Mouse (Mus musculus): ENCODE measurements around the gene Slit3. TPM values are rescaled to one million over a fixed set of nuclear protein-coding genes. Genes with fewer than 3 reads are reported as not detected.
A peak's percentile ranks its signal among the peaks of the same experiment; 100 is the strongest.

Gene Slit3
- polyA plus RNA-seq, 1 experiment from 2014 or later, result 3.5 TPM

DNA sequence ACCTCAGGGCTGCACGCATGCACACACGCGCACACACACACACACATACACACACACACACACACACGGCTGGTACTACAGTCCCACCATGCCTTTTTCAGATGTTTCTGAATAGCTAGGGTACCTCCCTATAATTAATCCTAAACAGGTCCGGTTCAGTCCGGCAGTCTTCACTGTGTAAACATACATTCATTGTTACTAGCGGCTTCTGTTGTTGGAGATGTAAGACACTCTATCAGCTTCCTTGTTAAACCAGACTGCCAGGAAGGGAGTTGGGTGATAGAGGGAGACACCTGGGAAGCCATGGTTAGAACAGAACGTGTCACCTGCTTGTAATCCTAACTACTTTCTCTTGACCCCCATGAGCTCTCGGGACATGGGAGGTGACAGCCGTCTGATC, 481.6 kb downstream of the Slit3 start:
- Histone ChIP-seq H3K27me3 (ENCODE audit: control insufficient read depth, insufficient read depth, low read length) (no peaks in the 10 kb centered on the region), H3K27ac (replicated peaks; ENCODE audit: low read depth, low read length) (no peak overlapping the region), H3K9ac (replicated peaks; ENCODE audit: low read length) (no peak overlapping the region), H3K4me2 (ENCODE audit: low read length) (no peak overlapping the region), H3K4me3 (replicated peaks; ENCODE audit: low read depth, low read length) (no peak overlapping the region), H3K9me3 (ENCODE audit: control insufficient read depth, low read length) (no peaks in the 10 kb centered on the region), H3K36me3 (ENCODE audit: control insufficient read depth, insufficient read depth, low read length) (no peaks in the 10 kb centered on the region), H3K4me1 (ENCODE audit: control insufficient read depth, insufficient read depth, low read length) (peaks cover 27% of the 10 kb centered on the region; the same call in 1 of the 2 replicates)
- WGBS, result 68% methylated on average over 10 of the region's 10 CpGs
- no peak for DNase-seq
- no peak for ATAC-seq (ENCODE audit: low FRiP score, low TSS enrichment)

DNA sequence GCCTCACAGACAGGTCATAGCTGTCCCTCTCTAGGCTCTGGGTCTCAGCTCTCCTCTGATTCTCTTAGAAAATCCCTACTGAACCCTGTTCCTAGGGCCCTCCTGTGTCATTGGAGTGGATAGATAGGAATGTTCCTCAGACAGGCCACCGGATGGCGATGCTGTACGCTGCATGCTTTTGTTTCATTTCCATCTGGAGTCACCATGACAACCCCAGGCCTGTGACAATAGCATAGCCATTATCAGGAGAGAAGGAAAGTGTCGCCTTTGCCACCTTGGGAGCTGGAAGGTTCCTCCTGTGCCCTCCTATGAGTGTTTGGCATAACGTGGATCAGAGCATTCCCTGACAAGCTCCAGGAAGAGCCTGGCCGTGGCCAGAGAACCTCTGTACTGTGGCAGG, 482.9 kb downstream of the Slit3 start:
- Histone ChIP-seq H3K27me3 (ENCODE audit: control insufficient read depth, insufficient read depth, low read length) (no peaks in the 10 kb centered on the region), H3K4me3 (replicated peaks; ENCODE audit: low read depth, low read length) (no peak overlapping the region), H3K36me3 (ENCODE audit: control insufficient read depth, insufficient read depth, low read length) (no peaks in the 10 kb centered on the region), H3K4me2 (ENCODE audit: low read length) (no peak overlapping the region), H3K9me3 (ENCODE audit: control insufficient read depth, low read length) (no peaks in the 10 kb centered on the region), H3K4me1 (ENCODE audit: control insufficient read depth, insufficient read depth, low read length) (peaks cover 18% of the 10 kb centered on the region; the same call in 1 of the 2 replicates), H3K27ac (replicated peaks; ENCODE audit: low read depth, low read length) (no peak overlapping the region), H3K9ac (replicated peaks; ENCODE audit: low read length) (no peak overlapping the region)
- peak; percentile 63 for DNase-seq
- no peak for ATAC-seq (ENCODE audit: low FRiP score, low TSS enrichment)
- 56% methylated on average over 6 of the region's 6 CpGs for WGBS

DNA sequence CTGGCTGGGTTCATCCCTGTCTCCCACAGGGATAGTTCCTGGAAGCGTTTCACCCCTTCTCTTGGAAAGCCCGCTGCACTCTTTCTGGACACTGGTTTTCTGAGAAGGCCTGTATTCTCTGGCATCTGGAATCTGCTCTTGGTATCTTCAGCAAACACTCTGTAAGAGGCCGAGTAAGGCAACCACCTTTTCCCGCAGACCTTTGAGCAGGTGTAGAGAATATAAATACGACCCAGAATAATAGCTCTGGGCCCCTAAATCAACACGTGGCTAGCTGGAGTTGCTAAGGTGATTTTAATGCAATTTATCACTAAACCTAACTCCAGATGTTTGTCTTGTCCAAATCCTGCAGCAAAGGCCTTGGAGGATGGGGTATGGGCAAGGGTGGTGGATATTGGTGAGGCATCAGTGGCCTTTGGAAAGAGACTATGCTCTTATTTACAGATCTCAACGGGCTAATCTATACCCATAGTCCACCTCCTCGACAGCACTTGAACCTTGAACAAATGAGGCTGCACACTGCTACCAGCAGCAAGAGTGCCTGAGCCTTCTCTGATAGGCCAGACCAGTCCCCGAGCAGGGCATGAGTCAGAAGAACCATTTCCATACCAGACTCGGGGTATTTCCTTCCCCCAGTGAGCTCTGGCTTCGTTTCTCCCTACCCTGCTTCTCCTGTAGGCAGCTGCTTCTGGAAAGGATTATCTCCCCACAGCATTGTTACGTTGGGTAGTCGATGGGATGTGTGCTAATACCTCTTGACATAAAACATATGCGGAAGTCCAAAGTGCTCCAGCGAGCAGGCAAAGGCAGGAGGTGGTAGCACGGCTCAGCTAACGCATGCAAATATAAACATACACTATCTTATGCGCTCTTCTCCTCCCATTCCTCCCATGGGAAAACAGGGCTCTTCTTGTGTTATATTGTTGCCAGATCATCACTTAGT, 484.1 kb downstream of the Slit3 start:
- H3K9ac ChIP-seq (replicated peaks; ENCODE audit: low read length), result no peak overlapping the region
- H3K27me3 ChIP-seq (ENCODE audit: control insufficient read depth, insufficient read depth, low read length), result peaks cover under 1% of the 10 kb centered on the region; the same call in 1 of the 2 replicates
- no peak overlapping the region for H3K4me3 ChIP-seq (replicated peaks; ENCODE audit: low read depth, low read length)
- ATAC-seq (ENCODE audit: low FRiP score, low TSS enrichment) (no peak), DNase-seq (no peak)
- WGBS, result 49% methylated on average over 18 of the region's 18 CpGs
- H3K36me3 ChIP-seq (ENCODE audit: control insufficient read depth, insufficient read depth, low read length), result no peaks in the 10 kb centered on the region
- no peak overlapping the region for H3K4me2 ChIP-seq (ENCODE audit: low read length)
- H3K4me1 ChIP-seq (ENCODE audit: control insufficient read depth, insufficient read depth, low read length), result peaks cover 16% of the 10 kb centered on the region; the same call in 1 of the 2 replicates
- no peak overlapping the region for H3K27ac ChIP-seq (replicated peaks; ENCODE audit: low read depth, low read length)
- no peaks in the 10 kb centered on the region for H3K9me3 ChIP-seq (ENCODE audit: control insufficient read depth, low read length)

DNA sequence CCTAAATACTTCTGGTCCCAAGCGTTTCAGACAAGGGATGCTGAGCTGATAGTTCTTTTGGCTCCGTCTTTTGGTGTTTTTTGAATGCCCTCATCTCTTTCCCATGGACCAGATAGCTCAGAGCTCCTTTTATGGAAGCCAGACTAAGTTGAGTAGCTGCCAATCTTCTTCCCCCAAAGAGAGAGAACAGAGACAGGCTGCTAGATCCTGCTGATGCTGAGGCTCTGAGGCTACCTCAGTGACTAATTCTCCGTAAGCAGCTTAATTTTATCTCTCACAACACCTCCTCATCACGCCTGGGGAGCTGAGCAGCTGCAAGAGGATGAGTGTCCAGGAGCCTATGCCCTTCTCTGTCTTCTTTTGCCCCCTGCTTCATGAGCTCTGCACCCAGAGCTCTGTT, 486.2 kb downstream of the Slit3 start:
- DNase-seq (no peak), ATAC-seq (ENCODE audit: low FRiP score, low TSS enrichment) (no peak)
- Histone ChIP-seq H3K4me1 (ENCODE audit: control insufficient read depth, insufficient read depth, low read length) (peaks cover 17% of the 10 kb centered on the region), H3K9ac (replicated peaks; ENCODE audit: low read length) (no peak overlapping the region), H3K9me3 (ENCODE audit: control insufficient read depth, low read length) (no peaks in the 10 kb centered on the region), H3K27me3 (ENCODE audit: control insufficient read depth, insufficient read depth, low read length) (peaks cover 4% of the 10 kb centered on the region; the same call in 1 of the 2 replicates), H3K27ac (replicated peaks; ENCODE audit: low read depth, low read length) (0 out of 2 replicates have a peak overlapping the region, but pooled peaks have one; percentile 32), H3K4me3 (replicated peaks; ENCODE audit: low read depth, low read length) (no peak overlapping the region), H3K36me3 (ENCODE audit: control insufficient read depth, insufficient read depth, low read length) (no peaks in the 10 kb centered on the region), H3K4me2 (ENCODE audit: low read length) (no peak overlapping the region)
- WGBS, result 39% methylated on average over 4 of the region's 4 CpGs

DNA sequence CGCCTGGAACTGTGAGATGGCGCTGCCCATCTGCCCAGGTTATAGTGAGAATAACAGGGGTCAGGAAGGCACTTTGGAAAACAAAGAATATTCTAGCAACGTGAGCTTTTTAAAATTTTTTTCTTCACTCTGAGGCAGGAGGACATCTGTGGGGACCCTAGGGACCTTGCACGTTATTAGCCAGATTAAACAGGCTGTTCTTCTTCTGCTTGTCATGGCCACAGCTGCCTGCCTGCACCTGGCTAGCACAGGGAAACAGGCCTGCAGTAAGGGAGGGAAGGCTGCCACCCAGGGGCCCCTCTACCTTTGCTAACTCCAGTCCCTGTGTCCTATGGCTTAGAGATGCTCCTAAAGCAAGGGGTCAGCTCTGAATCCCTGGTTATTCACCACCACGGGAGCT, 487.8 kb downstream of the Slit3 start:
- no peak for ATAC-seq (ENCODE audit: low FRiP score, low TSS enrichment)
- H3K27ac ChIP-seq (replicated peaks; ENCODE audit: low read depth, low read length), result no peak overlapping the region

DNA sequence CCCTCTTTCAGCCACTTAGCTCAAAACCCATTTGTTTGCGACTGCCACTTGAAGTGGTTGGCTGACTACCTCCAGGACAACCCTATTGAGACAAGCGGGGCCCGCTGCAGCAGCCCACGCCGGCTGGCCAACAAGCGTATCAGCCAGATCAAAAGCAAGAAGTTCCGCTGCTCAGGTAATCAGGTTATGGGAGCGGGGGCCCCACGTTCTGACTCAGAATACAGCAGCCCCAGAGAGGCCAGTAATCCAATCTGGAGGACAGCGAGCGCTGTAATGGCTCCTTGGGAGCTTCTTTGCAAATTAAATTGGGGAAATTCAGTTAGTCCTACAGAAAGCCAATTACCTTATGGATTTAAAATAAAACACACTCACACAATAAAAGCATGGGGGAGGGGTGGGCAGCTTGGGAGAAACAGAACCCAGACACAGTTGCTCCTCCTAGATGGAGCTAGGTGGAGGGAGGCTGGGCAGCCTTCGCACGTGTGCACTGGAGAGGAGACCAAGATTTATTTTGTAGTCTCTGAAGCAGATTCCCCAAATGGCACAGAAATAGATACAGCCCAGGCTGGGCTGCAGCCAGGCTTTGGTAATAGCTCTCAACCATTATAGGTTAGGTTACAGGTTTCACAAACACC, 491.4 kb downstream of the Slit3 start:
- no peak for DNase-seq
- Histone ChIP-seq H3K27me3 (ENCODE audit: control insufficient read depth, insufficient read depth, low read length) (peaks cover 4% of the 10 kb centered on the region; the same call in 1 of the 2 replicates), H3K4me3 (replicated peaks; ENCODE audit: low read depth, low read length) (no peak overlapping the region), H3K4me1 (ENCODE audit: control insufficient read depth, insufficient read depth, low read length) (peaks cover 15% of the 10 kb centered on the region), H3K4me2 (ENCODE audit: low read length) (no peak overlapping the region), H3K36me3 (ENCODE audit: control insufficient read depth, insufficient read depth, low read length) (no peaks in the 10 kb centered on the region), H3K27ac (replicated peaks; ENCODE audit: low read depth, low read length) (no peak overlapping the region), H3K9me3 (ENCODE audit: control insufficient read depth, low read length) (no peaks in the 10 kb centered on the region), H3K9ac (replicated peaks; ENCODE audit: low read length) (no peak overlapping the region)
- ATAC-seq (ENCODE audit: low FRiP score, low TSS enrichment), result no peak
- WGBS, result 11% methylated on average over 13 of the region's 13 CpGs

More for the DNA sequence above, 487.8 kb downstream of the Slit3 start:
- peaks cover 4% of the 10 kb centered on the region; the same call in 1 of the 2 replicates for H3K27me3 ChIP-seq (ENCODE audit: control insufficient read depth, insufficient read depth, low read length)
- no peak overlapping the region for H3K9ac ChIP-seq (replicated peaks; ENCODE audit: low read length)
- peaks cover 22% of the 10 kb centered on the region for H3K4me1 ChIP-seq (ENCODE audit: control insufficient read depth, insufficient read depth, low read length)
- H3K4me3 ChIP-seq (replicated peaks; ENCODE audit: low read depth, low read length), result no peak overlapping the region
- no peak overlapping the region for H3K4me2 ChIP-seq (ENCODE audit: low read length)
- DNase-seq, result no peak
- no peaks in the 10 kb centered on the region for H3K36me3 ChIP-seq (ENCODE audit: control insufficient read depth, insufficient read depth, low read length)
- 54% methylated on average over 5 of the region's 5 CpGs for WGBS
- H3K9me3 ChIP-seq (ENCODE audit: control insufficient read depth, low read length), result no peaks in the 10 kb centered on the region

DNA sequence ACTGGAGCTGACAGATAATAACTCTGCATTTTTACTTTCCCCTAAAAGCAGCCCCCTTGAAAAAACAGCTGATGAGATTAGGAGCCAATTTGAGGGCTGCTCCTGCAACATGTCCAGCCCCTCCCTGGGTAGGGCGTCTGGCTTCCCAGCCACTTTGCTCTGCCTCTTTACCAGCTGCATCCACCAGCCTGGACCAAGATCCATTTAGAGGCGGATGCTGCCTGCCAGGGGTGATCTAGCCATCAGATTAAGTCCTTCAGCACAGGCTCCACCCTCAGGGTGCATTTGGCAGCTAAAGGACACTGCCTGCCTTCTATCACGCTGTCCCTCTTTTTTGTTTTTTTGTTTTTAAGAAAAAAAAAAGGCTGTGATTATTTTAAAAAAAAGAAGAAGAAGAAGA, 493.5 kb downstream of the Slit3 start:
- Histone ChIP-seq H3K36me3 (ENCODE audit: control insufficient read depth, insufficient read depth, low read length) (no peaks in the 10 kb centered on the region), H3K27ac (replicated peaks; ENCODE audit: low read depth, low read length) (no peak overlapping the region), H3K27me3 (ENCODE audit: control insufficient read depth, insufficient read depth, low read length) (peaks cover 4% of the 10 kb centered on the region; the same call in 1 of the 2 replicates), H3K4me1 (ENCODE audit: control insufficient read depth, insufficient read depth, low read length) (peaks cover 13% of the 10 kb centered on the region), H3K4me2 (ENCODE audit: low read length) (no peak overlapping the region), H3K4me3 (replicated peaks; ENCODE audit: low read depth, low read length) (no peak overlapping the region), H3K9ac (replicated peaks; ENCODE audit: low read length) (no peak overlapping the region), H3K9me3 (ENCODE audit: control insufficient read depth, low read length) (no peaks in the 10 kb centered on the region)
- ATAC-seq (ENCODE audit: low FRiP score, low TSS enrichment), result no peak
- no peak for DNase-seq
- 11% methylated on average over 3 of the region's 3 CpGs for WGBS

DNA sequence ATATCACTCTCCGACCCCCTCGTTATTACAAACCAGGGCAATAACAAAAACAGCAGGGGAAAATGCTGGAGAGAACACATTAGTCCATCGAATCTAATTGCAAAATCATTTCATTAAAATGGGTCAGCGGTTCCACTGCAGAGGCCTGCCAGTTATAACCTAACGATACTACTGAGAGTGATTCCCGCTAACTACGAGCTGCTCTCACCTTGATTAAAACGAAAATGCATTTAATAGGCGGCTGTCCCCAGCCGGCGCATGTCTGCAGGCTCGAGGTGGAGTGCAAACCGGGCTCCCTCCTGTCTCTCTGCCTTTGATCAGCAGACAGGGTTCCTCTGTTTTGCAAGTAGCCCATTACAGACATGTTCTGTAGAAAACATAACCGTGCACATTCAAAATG, 498.4 kb downstream of the Slit3 start:
- DNase-seq (no peak), ATAC-seq (ENCODE audit: low FRiP score, low TSS enrichment) (no peak)
- H3K27me3 ChIP-seq (ENCODE audit: control insufficient read depth, insufficient read depth, low read length), result no peaks in the 10 kb centered on the region
- H3K4me3 ChIP-seq (replicated peaks; ENCODE audit: low read depth, low read length), result no peak overlapping the region
- H3K9ac ChIP-seq (replicated peaks; ENCODE audit: low read length), result no peak overlapping the region
- H3K27ac ChIP-seq (replicated peaks; ENCODE audit: low read depth, low read length), result no peak overlapping the region
- H3K4me1 ChIP-seq (ENCODE audit: control insufficient read depth, insufficient read depth, low read length), result no peaks in the 10 kb centered on the region
- WGBS, result 73% methylated on average over 14 of the region's 14 CpGs
- no peaks in the 10 kb centered on the region for H3K9me3 ChIP-seq (ENCODE audit: control insufficient read depth, low read length)
- no peaks in the 10 kb centered on the region for H3K36me3 ChIP-seq (ENCODE audit: control insufficient read depth, insufficient read depth, low read length)
- no peak overlapping the region for H3K4me2 ChIP-seq (ENCODE audit: low read length)

All from midbrain, embryonic 14.5 days (tissue).